Mouse (Mus musculus) skeletal muscle tissue, adult 2 months (tissue): Measurements from ENCODE around the gene Sis.

Experiments used
- DNase-seq: peaks from one replicate; pipeline ENCODE4 v3.0.0-alpha.2; 2012; ENCODE audit warnings: low read depth, low spot score

The Sis gene

GRCm38 (mm10) chr3:72967675-72968074 lies at the start of gene Sis:
TSS of gene Sis (minus strand) at chr3:72967863.
- DNase-seq, result no peak

- no peak for DNase-seq
These were observed 38.4 kb upstream of the Sis start for GRCm38 (mm10) chr3:73006045-73006444.

DNA sequence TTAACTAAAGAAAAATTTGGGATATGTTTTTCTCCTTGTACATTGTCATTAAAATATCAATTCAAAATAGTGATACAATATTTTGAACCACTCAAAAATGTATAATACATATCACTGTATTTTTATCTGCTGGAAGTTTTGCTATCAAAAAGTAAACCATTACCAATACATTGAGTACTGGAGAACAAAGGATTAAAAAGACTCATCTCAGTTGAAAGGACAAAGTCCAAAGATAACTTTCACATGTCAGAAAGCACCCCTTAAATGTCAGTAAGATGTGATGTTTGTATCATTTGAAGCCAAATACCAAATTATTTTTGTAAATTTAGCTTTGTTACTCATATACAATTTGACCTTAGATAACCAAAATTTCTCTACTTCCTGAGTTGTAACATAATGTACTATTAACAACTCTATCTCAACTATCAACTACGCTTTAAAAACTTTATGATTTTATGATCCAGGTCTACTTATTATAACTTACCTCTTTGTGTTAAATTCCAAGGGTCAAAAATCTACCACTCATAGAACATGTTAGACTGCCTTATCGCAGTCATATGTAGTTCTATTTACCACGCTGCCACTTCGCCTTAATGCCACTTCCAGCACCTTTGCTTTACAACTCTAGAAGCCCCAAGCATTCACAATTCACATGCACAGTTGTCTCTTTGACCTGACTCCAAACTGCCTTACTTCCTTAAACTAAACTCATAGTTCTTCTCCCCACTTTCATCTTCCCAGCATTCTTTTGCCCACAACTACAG lies 35.5 kb upstream of the Sis start:
- DNase-seq, result no peak

- no peak for DNase-seq
These were observed 29.9 kb upstream of the Sis start for GRCm38 (mm10) chr3:72997517-72997916.

- DNase-seq, result no peak
These were observed 23.3 kb upstream of the Sis start for GRCm38 (mm10) chr3:72990992-72991391.

DNA sequence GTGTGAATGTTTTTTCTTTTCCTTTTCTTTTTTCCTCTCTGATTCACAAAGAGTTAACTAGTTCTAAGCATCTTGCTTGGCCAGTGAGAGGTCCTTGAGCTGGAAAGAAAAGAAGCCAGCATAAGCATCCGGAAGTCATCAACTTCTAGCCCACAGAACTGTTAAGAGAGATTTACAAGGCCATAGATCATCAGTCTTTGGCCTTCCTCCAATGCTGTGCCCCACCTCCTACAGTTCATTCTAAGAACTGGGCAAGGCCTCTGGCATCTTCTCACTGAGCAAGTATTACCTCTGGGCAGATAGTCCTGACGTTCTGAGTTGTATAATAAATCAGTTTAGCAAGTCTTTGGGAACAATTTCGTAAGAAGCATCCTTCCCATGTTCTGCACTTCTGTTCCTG lies 8.9 kb upstream of the Sis start:
- DNase-seq, result no peak

GRCm38 (mm10) chr3:72918919-72919526 lies 48.6 kb downstream of the Sis start:
- no peak for DNase-seq

GRCm38 (mm10) chr3:72882501-72882900 lies 85.2 kb downstream of the Sis start:
- DNase-seq, result no peak

GRCm38 (mm10) chr3:72868141-72868540 lies 99.5 kb downstream of the Sis start:
- DNase-seq, result no peak

DNA sequence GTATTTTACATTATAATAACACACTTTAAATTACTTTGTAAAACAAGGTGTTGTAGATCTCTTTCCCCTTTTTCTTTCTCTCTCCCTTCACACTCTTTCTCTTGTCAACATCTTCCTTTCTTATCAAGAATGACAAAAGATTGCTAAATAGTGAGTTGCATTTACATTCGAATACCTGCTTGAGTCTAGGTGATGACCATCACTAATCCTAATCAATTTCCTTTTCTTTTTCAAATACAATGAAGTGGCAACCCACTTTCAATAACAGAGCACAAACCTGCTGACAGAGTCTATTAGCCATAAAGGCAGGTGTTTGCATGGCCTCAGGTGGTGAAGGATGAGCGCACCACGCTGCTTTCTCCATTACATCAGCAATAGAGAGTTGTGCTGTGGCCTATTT lies 108.9 kb downstream of the Sis start:
- no peak for DNase-seq

DNA sequence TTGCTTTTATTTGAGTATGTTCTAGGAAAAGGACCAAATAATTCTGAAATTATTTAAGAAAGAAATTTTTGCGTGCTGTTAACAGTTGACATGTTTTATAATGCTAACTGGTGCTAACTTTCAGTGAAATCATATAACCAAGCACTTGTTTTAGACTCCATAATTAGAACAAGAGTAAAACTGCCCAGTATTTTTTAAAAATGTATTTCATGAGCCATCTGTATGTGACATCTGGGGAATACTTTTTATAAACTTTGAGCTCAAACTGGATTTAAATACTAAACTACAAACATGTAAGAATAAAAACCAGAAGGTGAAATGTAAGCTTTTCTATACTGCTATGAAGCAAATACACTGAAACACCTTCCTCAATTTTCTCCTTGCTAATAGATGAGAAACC lies 112.3 kb downstream of the Sis start:
- no peak for DNase-seq

- DNase-seq, result no peak
These were observed 127.0 kb downstream of the Sis start for GRCm38 (mm10) chr3:72840641-72841040.
